Mouse (Mus musculus) lung, postnatal 10 days (tissue): Measurements from ENCODE around the gene Atic.

Experiments
- DNase-seq: peaks from one replicate; pipeline ENCODE4 v3.0.0; 2021

Atic gene

GRCm38 (mm10) chr1:71595365-71595764 is 38.4 kb downstream of the Atic start:
- no peak for DNase-seq

GRCm38 (mm10) chr1:71605751-71606150 is 48.8 kb downstream of the Atic start:
- no peak for DNase-seq

- no peak for DNase-seq
Measured at GRCm38 (mm10) chr1:71606600-71607325, 49.8 kb downstream of the Atic start.

GRCm38 (mm10) chr1:71609057-71609775 is 52.3 kb downstream of the Atic start:
- no peak for DNase-seq

GRCm38 (mm10) chr1:71609916-71610315 is 53.0 kb downstream of the Atic start:
- DNase-seq: no peak

GRCm38 (mm10) chr1:71612256-71612655 is 55.3 kb downstream of the Atic start:
- no peak for DNase-seq

GRCm38 (mm10) chr1:71614545-71615246 is 57.7 kb downstream of the Atic start:
- no peak for DNase-seq

- no peak for DNase-seq
Measured at GRCm38 (mm10) chr1:71621526-71621925, 64.6 kb downstream of the Atic start.

- DNase-seq: no peak
Measured at GRCm38 (mm10) chr1:71623625-71624024, 66.7 kb downstream of the Atic start.
